Mouse (Mus musculus) midbrain, embryonic 13.5 days (tissue): ENCODE data around the gene Dlk1. TPM values are rescaled to one million over a fixed set of nuclear protein-coding genes. Genes with fewer than 3 reads are reported as not detected.

Source experiments
- polyA plus RNA-seq: library from polyadenylated mRNA; unstranded; fragments of >200 nt; fragmentation: Nextera tagmentation; extraction: Ambion mirVana; gene quantifications from 2 replicates; pipeline ENCODE4 v1.2.1, GENCODE M21; 2015

The Dlk1 gene
- polyA plus RNA-seq, 1 experiment from 2014 or later = 117 TPM

Other genes starting within 250 kb of the Dlk1 start
- 1.5 and 1.6 TPM in 2 replicates for gene Rtl1, start 147.5 kb downstream of the Dlk1 start, polyA plus RNA-seq